Mouse (Mus musculus): ENCODE measurements at regions not wholly inside any gene's neighbourhood (a gene's known extent, or its start where the extent isn't known, plus 50 kb on each side); places are given as distances from the start of the nearest gene placed in this dataset.

GRCm38 (mm10) chr5:63170493-63170892 lies 356.9 kb downstream of the Dthd1 start:
- no peaks in the 10 kb centered on the region for H3K9me3 ChIP-seq (ENCODE audit: control insufficient read depth, low read length)
- H3K27me3 ChIP-seq (ENCODE audit: control insufficient read depth, insufficient read depth, low read length), result no peaks in the 10 kb centered on the region
- H3K4me3 ChIP-seq (replicated peaks; ENCODE audit: low read depth, low read length), result no peak overlapping the region
- no peaks in the 10 kb centered on the region for H3K4me1 ChIP-seq (ENCODE audit: control insufficient read depth, insufficient read depth, low read length)
- H3K9ac ChIP-seq (replicated peaks; ENCODE audit: low read length), result no peak overlapping the region
- no peak overlapping the region for H3K27ac ChIP-seq (replicated peaks; ENCODE audit: low read depth, low read length)
- ATAC-seq (ENCODE audit: low FRiP score, low TSS enrichment) (no peak), DNase-seq (no peak)
- no peaks in the 10 kb centered on the region for H3K36me3 ChIP-seq (ENCODE audit: control insufficient read depth, insufficient read depth, low read length)
- no peak overlapping the region for H3K4me2 ChIP-seq (ENCODE audit: low read length)
- WGBS, result 97% methylated on average over 3 of the region's 3 CpGs

- no peaks in the 10 kb centered on the region for H3K36me3 ChIP-seq (ENCODE audit: control insufficient read depth, insufficient read depth, low read length)
- no peaks in the 10 kb centered on the region for H3K9me3 ChIP-seq (ENCODE audit: control insufficient read depth, low read length)
- H3K4me1 ChIP-seq (ENCODE audit: control insufficient read depth, insufficient read depth, low read length), result no peaks in the 10 kb centered on the region
- ATAC-seq (ENCODE audit: low FRiP score, low TSS enrichment) (no peak; the same call in 1 of the 2 replicates), DNase-seq (peak; percentile 17)
- H3K9ac ChIP-seq (replicated peaks; ENCODE audit: low read length), result no peak overlapping the region
- H3K27me3 ChIP-seq (ENCODE audit: control insufficient read depth, insufficient read depth, low read length), result no peaks in the 10 kb centered on the region
- H3K27ac ChIP-seq (replicated peaks; ENCODE audit: low read depth, low read length), result no peak overlapping the region
- no peak overlapping the region for H3K4me2 ChIP-seq (ENCODE audit: low read length)
- H3K4me3 ChIP-seq (replicated peaks; ENCODE audit: low read depth, low read length), result no peak overlapping the region
- WGBS, result 65% methylated on average over 2 of the region's 2 CpGs
Measured at GRCm38 (mm10) chr5:63213381-63213780, 399.8 kb downstream of the Dthd1 start.

GRCm38 (mm10) chr5:63219467-63219866 lies 405.8 kb downstream of the Dthd1 start:
- no peaks in the 10 kb centered on the region for H3K4me1 ChIP-seq (ENCODE audit: control insufficient read depth, insufficient read depth, low read length)
- ATAC-seq (ENCODE audit: low FRiP score, low TSS enrichment) (no peak), DNase-seq (no peak)
- no peak overlapping the region for H3K4me2 ChIP-seq (ENCODE audit: low read length)
- no peak overlapping the region for H3K4me3 ChIP-seq (replicated peaks; ENCODE audit: low read depth, low read length)
- no peaks in the 10 kb centered on the region for H3K36me3 ChIP-seq (ENCODE audit: control insufficient read depth, insufficient read depth, low read length)
- H3K9me3 ChIP-seq (ENCODE audit: control insufficient read depth, low read length), result no peaks in the 10 kb centered on the region
- no peaks in the 10 kb centered on the region for H3K27me3 ChIP-seq (ENCODE audit: control insufficient read depth, insufficient read depth, low read length)
- no peak overlapping the region for H3K27ac ChIP-seq (replicated peaks; ENCODE audit: low read depth, low read length)
- 41% methylated on average over 3 of the region's 3 CpGs for WGBS
- H3K9ac ChIP-seq (replicated peaks; ENCODE audit: low read length), result no peak overlapping the region

GRCm38 (mm10) chr5:63262568-63262967 lies 386.3 kb upstream of the Nwd2 start:
- H3K4me2 ChIP-seq (ENCODE audit: low read length), result no peak overlapping the region
- DNase-seq (no peak), ATAC-seq (ENCODE audit: low FRiP score, low TSS enrichment) (no peak)
- H3K4me1 ChIP-seq (ENCODE audit: control insufficient read depth, insufficient read depth, low read length), result no peaks in the 10 kb centered on the region
- H3K4me3 ChIP-seq (replicated peaks; ENCODE audit: low read depth, low read length), result no peak overlapping the region
- no peaks in the 10 kb centered on the region for H3K36me3 ChIP-seq (ENCODE audit: control insufficient read depth, insufficient read depth, low read length)
- no peak overlapping the region for H3K27ac ChIP-seq (replicated peaks; ENCODE audit: low read depth, low read length)
- H3K9ac ChIP-seq (replicated peaks; ENCODE audit: low read length), result no peak overlapping the region
- H3K9me3 ChIP-seq (ENCODE audit: control insufficient read depth, low read length), result no peaks in the 10 kb centered on the region
- H3K27me3 ChIP-seq (ENCODE audit: control insufficient read depth, insufficient read depth, low read length), result no peaks in the 10 kb centered on the region

Data from midbrain, embryonic 14.5 days (tissue).